Mouse (Mus musculus): ENCODE data around the gene Cyp2a5. TPM values are rescaled to one million over a fixed set of nuclear protein-coding genes. Genes with fewer than 3 reads are reported as not detected.
"Not testable (repeated sequence)": the region's sequence is repeated elsewhere in the genome, so short reads cannot be mapped to it uniquely, and the experiment has no call there.

Gene Cyp2a5
- not detected for total RNA-seq (2021)
- long read RNA-seq, experiment 1, result 0 reads
- long read RNA-seq, experiment 2, result 0 reads

DNA sequence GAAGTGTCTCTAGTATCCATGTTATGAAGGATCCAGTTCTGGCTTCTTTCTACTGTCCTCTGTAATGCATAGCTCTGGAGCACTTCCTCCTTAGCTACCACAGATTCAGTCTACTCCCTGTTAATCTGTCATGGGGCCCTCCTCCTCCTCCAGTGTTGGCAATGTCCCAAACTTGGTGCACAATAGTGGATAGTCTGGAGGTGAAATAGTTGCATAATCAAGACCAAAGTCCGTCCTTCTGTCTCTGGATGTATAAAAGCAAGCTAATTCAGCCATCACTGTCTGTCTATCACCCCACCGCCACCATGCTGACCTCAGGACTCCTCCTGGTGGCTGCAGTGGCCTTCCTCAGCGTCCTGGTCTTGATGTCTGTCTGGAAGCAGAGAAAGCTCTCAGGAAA lies at the start of gene Cyp2a5:
Gene Cyp2a5, plus strand, starts transcription at position 247 of the 400 bp plus-strand sequence.
- DNase-seq, result not testable (repeated sequence)

DNA sequence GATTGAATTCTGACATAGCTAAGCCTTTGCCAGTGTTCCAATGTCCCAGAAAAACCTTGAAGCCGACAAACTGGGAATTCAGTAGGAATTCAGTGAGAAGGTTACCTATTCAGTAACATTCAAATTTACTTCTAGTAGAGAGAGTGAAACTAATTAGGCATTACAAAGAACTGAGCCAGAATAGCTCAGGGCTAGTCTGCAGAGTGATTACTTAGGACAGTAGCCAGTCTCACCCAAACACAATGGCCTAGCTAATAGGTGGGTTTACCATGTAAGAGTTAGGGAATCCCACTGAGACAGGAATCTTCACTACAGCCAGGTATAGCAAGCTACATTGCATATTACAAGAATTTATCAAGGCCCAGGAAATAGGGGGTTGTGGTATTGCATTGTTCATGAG lies 49.1 kb upstream of the Cyp2a5 start:
- not testable (repeated sequence) for DNase-seq

DNA sequence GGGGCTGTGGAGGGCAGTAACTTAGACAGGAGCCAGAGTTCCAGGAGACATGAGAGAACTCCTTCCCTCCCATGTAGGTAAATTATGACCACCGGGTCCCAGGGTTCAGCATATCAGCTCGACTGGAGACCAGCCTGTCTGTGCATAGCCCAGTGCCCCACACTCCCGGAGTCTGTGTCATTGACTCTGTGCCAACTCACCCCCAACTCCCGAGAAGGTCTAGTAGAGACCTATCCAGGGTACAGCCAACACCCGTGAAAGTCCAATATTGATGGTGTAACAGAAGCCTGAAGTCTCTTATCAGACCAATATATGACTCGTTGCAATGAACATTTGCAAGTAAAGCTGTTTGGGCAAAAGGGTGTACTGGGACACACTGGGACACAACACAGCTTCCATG lies 45.1 kb upstream of the Cyp2a5 start:
- DNase-seq, result no peak

DNA sequence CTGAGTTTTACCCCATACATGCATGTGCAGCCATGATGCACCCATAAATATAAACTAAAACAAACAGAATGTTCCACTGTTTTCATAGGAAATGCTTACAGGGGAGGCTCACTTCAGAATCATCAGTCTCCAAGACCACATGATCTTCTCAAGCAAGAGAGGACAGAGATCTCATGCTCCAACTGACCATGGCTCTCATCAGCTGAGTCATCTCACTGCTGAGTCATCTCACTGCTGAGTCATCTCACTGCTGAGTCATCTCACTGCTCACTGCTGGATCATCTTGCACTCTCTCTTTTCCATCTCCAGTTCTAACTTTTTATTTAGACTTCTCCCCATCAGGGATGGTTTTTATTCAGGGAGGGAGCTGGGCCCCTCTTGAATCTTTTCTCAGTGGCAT lies 35.0 kb upstream of the Cyp2a5 start:
- DNase-seq, result no peak

DNA sequence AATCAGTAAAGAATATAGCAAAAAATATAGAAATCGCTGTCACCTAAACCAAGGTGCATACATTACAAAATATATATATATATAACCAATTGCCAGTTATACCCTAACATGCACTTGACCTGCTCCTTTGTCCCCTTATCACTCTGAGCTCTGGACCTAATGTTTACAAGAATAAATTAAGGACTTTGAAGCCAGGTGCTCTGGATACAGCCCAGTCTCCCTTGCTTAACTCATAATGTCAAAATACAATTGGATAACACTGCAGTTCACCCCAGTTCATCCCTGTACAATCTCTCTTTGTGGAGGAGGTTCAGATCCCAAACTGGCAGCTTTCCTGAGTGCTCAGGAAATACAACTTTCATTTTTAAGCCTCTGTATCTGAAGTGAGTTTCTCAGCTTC lies 34.1 kb upstream of the Cyp2a5 start:
- no peak for DNase-seq

DNA sequence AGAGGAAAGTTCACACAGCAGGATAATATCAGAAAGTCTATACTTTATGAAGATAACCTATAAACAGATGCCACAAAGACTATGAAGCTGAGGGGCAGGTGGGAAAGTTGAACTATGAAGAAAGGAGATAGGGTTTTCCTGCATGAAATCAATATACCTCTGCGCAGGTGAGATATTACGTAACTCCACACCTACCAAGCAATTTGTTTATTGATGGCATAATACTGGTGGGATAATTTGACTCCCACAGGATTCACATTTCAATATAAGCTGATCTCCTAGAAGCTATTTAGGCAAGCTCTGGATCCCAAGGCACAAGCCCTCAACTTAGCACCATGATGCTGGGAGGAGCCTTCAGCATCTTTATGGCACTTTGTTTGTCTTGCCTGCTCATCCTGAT lies 26.5 kb upstream of the Cyp2a5 start, which contains the start of gene Cyp2g1:
Gene Cyp2g1, plus strand, starts transcription at position 301 of the 400 bp plus-strand sequence.
- no peak for DNase-seq

DNA sequence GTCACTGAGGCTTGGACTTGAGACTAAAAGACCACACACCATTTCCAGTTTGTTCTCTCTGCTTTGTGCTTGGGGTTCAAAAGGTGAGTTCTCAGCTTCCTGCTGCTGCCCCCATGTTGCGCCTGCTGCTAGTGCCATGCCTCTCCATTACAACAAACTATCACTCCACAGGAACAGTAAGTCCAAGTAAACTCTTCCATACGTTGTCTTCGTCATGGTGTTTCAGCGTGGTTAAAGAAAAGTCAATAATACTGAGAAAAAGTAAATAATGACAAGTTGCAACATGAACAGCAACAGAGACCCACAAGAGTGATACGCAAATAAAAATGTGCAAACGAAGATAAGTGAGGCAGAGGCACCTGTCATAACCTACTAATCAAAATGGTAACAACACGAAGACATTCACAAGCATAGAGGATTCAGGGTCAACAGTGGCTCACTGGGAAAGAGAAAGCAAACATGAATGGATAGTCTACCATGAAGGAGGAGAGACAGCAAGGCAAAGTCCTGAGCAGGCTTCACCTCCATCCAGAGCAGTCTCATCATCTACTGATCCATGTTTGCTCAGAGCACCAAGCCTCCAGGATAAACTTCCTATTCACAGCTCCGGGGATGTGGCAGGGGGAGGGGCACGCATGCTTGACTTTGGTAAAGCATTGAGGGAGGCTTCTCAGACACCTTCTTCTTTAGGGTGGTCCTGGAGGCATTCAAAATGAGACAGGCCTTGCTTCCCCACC lies 3.4 kb upstream of the Cyp2a5 start:
- DNase-seq, result not testable (repeated sequence)

DNA sequence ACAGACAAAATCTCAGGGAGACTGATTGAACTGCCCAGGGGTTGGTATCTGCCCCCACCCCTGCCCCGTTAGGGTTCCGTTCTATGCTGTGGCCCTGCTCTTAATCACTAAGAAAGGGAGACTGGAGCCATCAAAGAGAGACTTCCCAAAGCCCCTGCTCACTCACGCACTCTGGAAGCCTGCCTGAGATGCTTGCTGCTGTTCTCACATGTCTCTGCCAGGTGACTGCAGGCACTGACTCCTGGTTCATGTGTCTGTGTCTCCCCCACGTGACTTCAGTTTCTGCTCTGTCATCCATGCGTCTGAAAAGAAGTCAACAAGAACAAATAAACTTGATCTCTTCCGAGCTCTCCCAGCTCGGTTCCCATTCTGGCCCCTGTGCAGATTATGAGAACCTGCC lies 2.4 kb upstream of the Cyp2a5 start:
- DNase-seq, result not testable (repeated sequence)

DNA sequence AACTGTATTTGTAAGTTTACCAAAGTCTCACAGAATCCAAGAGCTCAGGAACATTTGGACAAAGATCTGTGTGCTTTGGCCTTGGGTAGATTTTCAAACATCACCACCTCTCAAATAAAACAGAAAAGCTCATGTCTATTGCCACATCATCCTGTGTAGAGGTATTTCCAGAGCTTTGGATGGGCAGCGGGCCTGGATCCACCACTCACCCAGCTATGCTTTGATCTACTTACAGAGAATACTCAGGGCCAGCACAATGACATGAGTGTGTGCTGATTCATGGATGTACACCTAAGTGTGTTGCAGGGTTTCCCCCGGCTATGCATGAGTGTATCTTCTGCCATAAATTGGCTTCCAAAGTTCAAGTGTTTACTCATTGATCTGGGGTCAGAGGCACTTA lies 8.3 kb downstream of the Cyp2a5 start:
- DNase-seq, result not testable (repeated sequence)

DNA sequence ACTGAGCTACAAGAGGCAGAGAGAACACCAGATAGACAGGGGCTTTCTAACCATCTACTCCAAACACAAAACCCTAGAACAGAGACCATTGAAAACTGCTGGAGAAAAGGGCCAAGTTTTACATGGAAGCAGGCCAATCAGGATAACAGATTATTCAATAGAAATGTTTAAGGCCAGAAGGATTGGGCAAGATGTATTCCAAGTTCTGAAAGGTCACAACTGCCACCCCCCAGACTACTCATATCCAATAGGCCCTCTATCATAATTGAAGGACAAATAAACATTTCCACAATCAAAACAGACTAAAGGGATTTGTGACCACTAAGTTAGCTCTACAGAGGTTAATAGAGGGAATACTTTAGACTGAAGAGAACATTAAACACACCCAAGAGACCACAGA lies 15.0 kb downstream of the Cyp2a5 start:
- not testable (repeated sequence) for DNase-seq

DNA sequence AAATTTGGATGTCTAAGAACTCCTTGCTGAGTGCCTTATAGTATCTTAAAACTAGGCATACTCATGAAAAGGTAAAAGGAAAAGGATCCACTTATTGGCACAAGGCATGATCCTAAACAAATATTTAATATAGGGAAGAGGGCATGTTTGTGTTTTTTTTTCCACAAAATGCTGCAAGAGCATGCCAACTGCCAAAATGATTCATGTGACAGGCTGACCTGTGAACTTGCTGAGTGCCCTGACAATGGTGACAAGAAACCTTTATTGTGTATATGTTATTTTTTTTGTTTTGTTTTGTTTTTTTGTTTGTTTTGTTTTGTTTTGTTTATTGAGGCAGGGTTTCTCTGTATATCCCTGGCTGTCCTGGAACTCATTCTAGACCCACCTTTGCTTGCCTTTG lies 43.5 kb downstream of the Cyp2a5 start:
- not testable (repeated sequence) for DNase-seq

DNA sequence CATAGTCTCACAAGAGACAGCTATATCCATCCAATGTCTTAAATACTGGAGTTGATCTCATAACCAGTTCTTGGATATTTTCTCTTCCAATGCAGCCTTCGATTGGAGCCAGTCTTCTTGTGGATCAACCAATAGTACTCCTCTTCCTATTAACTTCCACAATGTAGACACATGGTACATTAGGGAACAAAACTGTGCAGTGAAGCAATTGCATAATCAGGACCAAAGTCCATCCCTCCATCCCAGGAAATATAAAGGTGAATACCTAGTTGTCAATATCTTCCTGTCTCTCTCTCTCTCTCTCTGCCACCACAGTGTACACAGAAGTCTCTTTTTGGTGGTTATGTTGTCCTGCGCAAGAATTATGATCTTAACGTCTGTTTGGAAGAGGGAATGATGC lies 45.5 kb downstream of the Cyp2a5 start:
- DNase-seq, result not testable (repeated sequence)

Other genes starting within 250 kb of the Cyp2a5 start
- not detected for gene Vmn1r185, start 216.8 kb upstream of the Cyp2a5 start, total RNA-seq (2021)
- gene Cyp2b23, start 148.9 kb upstream of the Cyp2a5 start, total RNA-seq (2021), result not detected
- not detected for gene Cyp2b19, start 78.2 kb upstream of the Cyp2a5 start, total RNA-seq (2021)
- not detected for gene Cyp2g1, start 26.4 kb upstream of the Cyp2a5 start, total RNA-seq (2021)
- gene Cyp2a22, start 104.1 kb downstream of the Cyp2a5 start, total RNA-seq (2021), result not detected
- under 1 TPM in 1 of 2 experiments, not detected in 1; 0.20 TPM for gene Cyp2a12, start 193.8 kb downstream of the Cyp2a5 start, total RNA-seq (2021)

All from gastrocnemius, postnatal 10 days (tissue).